Mouse (Mus musculus): ENCODE data around the gene Rnase4. TPM values are rescaled to one million over a fixed set of nuclear protein-coding genes. Genes with fewer than 3 reads are reported as not detected.

The Rnase4 gene
- total and polyA plus RNA-seq, 3 experiments: 47.9 to 90.9 (median 59.6) TPM

GRCm38 (mm10) chr14:51152249-51152870 lies 61.5 kb downstream of the Rnase4 start:
- Histone ChIP-seq H3K36me3 (ENCODE audit: control insufficient read depth, insufficient read depth, low read length) (no peaks in the 10 kb centered on the region), H3K9ac (ENCODE audit: low read depth, low read length) (no peak overlapping the region), H3K79me2 (replicated peaks; ENCODE audit: control insufficient read depth, insufficient read depth, low read length) (no peaks in the 10 kb centered on the region), H3K27me3 (ENCODE audit: control insufficient read depth, insufficient read depth, low read length) (no peaks in the 10 kb centered on the region), H3K4me1 (ENCODE audit: control insufficient read depth, insufficient read depth, low read length) (no peaks in the 10 kb centered on the region), H3K4me3 (no peak overlapping the region), H3K27ac (no peak overlapping the region)
- TF ChIP-seq POLR2A (IDR thresholded peaks at IDR 0.05; ENCODE audit: insufficient read depth, low read depth, low read length) (no peak), CTCF (IDR thresholded peaks at IDR 0.05) (no peak), EP300 (IDR thresholded peaks at IDR 0.05; ENCODE audit: insufficient read depth, low read depth, low read length) (no peak)
- no peak for DNase-seq
- intact Hi-C loops (cut with DNase I): no loop called here
- 55% methylated on average over 5 of the region's 5 CpGs for WGBS

Other genes with a start within 250 kb of the Rnase4 start
- 10 to 100 TPM; 10.1 to 12.2 TPM for gene Tep1, start 220.5 kb upstream of the Rnase4 start, total RNA-seq (2021)
- gene Tep1, start 220.5 kb upstream of the Rnase4 start, polyA plus RNA-seq (2012; rRNA removed): 11.9 and 14.7 TPM in 2 replicates
- gene Klhl33, start 193.6 kb upstream of the Rnase4 start, total RNA-seq (2021): 10 to 100 TPM; 22.3 to 25.8 TPM
- gene Klhl33, start 193.6 kb upstream of the Rnase4 start, polyA plus RNA-seq (2012; rRNA removed): 14.4 and 26.7 TPM in 2 replicates
- 10 to 100 TPM; 67.8 to 70.5 TPM for gene Osgep, start 166.2 kb upstream of the Rnase4 start, total RNA-seq (2021)
- gene Osgep, start 166.2 kb upstream of the Rnase4 start, polyA plus RNA-seq (2012; rRNA removed): 84.2 and 89.0 TPM in 2 replicates
- gene Apex1, start 166.1 kb upstream of the Rnase4 start, total RNA-seq (2021): 10 to 100 TPM; 23.2 to 27.4 TPM
- gene Apex1, start 166.1 kb upstream of the Rnase4 start, polyA plus RNA-seq (2012; rRNA removed): 18.8 and 31.6 TPM in 2 replicates
- 10 to 100 TPM; 18.6 to 27.8 TPM for gene Pip4p1, start 160.2 kb upstream of the Rnase4 start, total RNA-seq (2021)
- gene Pip4p1, start 160.2 kb upstream of the Rnase4 start, polyA plus RNA-seq (2012; rRNA removed): 30.5 and 54.4 TPM in 2 replicates
- 10 to 100 TPM; 14.4 to 18.1 TPM for gene Pnp, start 160.0 kb upstream of the Rnase4 start, total RNA-seq (2021)
- 17.2 and 25.4 TPM in 2 replicates for gene Pnp, start 160.0 kb upstream of the Rnase4 start, polyA plus RNA-seq (2012; rRNA removed)
- 10 to 100 TPM; 11.3 to 12.1 TPM for gene Gm49342, start 146.6 kb upstream of the Rnase4 start, total RNA-seq (2021)
- 13.4 and 23.4 TPM in 2 replicates for gene Gm49342, start 146.6 kb upstream of the Rnase4 start, polyA plus RNA-seq (2012; rRNA removed)
- under 1 TPM; 0.52 to 0.75 TPM for gene Pnp2, start 135.1 kb upstream of the Rnase4 start, total RNA-seq (2021)
- 0.53 and 1.1 TPM in 2 replicates for gene Pnp2, start 135.1 kb upstream of the Rnase4 start, polyA plus RNA-seq (2012; rRNA removed)
- gene Rnase10, start 83.3 kb upstream of the Rnase4 start, total RNA-seq (2021): under 1 TPM in 1 of 2 experiments, not detected in 1; 0.61 TPM
- 0.21 and 0.38 TPM in 2 replicates for gene Rnase10, start 83.3 kb upstream of the Rnase4 start, polyA plus RNA-seq (2012; rRNA removed)
- not detected for gene Rnase9, start 49.2 kb upstream of the Rnase4 start, total RNA-seq (2021)
- gene Rnase9, start 49.2 kb upstream of the Rnase4 start, polyA plus RNA-seq (2012; rRNA removed): not detected in 2 replicates
- not detected for gene Rnase11, start 40.9 kb upstream of the Rnase4 start, total RNA-seq (2021)
- not detected in 2 replicates for gene Rnase11, start 40.9 kb upstream of the Rnase4 start, polyA plus RNA-seq (2012; rRNA removed)
- gene Rnase12, start 33.4 kb upstream of the Rnase4 start, total RNA-seq (2021): not detected
- not detected in 2 replicates for gene Rnase12, start 33.4 kb upstream of the Rnase4 start, polyA plus RNA-seq (2012; rRNA removed)
- not detected for gene Olfr750, start 16.6 kb upstream of the Rnase4 start, total RNA-seq (2021)
- not detected in 2 replicates for gene Olfr750, start 16.6 kb upstream of the Rnase4 start, polyA plus RNA-seq (2012; rRNA removed)
- 10 to 100 TPM in 1 of 2 experiments, 1 to 10 TPM in 1; 5.6 to 10.2 TPM for gene Ang, start 73 bp downstream of the Rnase4 start, total RNA-seq (2021)
- gene Ang, start 73 bp downstream of the Rnase4 start, polyA plus RNA-seq (2012; rRNA removed): 10.8 and 12.1 TPM in 2 replicates
- gene Eddm3b, start 23.3 kb downstream of the Rnase4 start, total RNA-seq (2021): not detected
- gene Eddm3b, start 23.3 kb downstream of the Rnase4 start, polyA plus RNA-seq (2012; rRNA removed): not detected in 2 replicates
- under 1 TPM; 0.25 to 0.78 TPM for gene Rnase6, start 32.8 kb downstream of the Rnase4 start, total RNA-seq (2021)
- gene Rnase6, start 32.8 kb downstream of the Rnase4 start, polyA plus RNA-seq (2012; rRNA removed): 1.9 and 3.5 TPM in 2 replicates
- gene Rnase1, start 55.7 kb downstream of the Rnase4 start, total RNA-seq (2021): under 1 TPM; 0.42 to 0.84 TPM
- gene Rnase1, start 55.7 kb downstream of the Rnase4 start, polyA plus RNA-seq (2012; rRNA removed): 0.53 and 0.76 TPM in 2 replicates
- gene Rnase2b, start 71.2 kb downstream of the Rnase4 start, total RNA-seq (2021): not detected
- gene Rnase2b, start 71.2 kb downstream of the Rnase4 start, polyA plus RNA-seq (2012; rRNA removed): not detected in 2 replicates
- gene Ang2, start 108.1 kb downstream of the Rnase4 start, total RNA-seq (2021): not detected
- not detected in 2 replicates for gene Ang2, start 108.1 kb downstream of the Rnase4 start, polyA plus RNA-seq (2012; rRNA removed)
- not detected for gene Ear14, start 112.3 kb downstream of the Rnase4 start, total RNA-seq (2021)
- gene Ear14, start 112.3 kb downstream of the Rnase4 start, polyA plus RNA-seq (2012; rRNA removed): not detected in 2 replicates
- gene Rnase2a, start 165.0 kb downstream of the Rnase4 start, total RNA-seq (2021): under 1 TPM; 0.57 to 0.89 TPM
- gene Rnase2a, start 165.0 kb downstream of the Rnase4 start, polyA plus RNA-seq (2012; rRNA removed): not detected in 2 replicates